Mouse (Mus musculus): ENCODE results near the gene Capn3.

Gene Capn3

DNA sequence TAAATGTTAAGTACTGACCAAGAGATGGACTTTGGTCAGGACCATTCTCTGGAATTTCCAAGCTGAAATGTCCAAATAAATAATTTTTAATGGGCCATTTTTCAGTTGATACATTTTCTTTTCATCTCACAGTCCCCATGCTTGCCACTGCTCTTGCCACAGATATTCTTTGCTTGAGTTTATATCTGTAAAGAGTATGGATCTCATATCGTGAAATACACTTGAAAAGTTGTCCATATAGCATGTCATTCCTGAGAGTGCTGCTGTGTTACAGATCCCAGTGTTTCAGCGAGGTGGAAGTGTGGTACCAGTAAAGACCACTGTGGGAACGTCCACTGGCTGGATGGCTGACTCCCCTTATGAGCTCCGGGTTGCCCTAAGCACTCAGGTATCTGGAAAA lies at the start of gene Capn3:
Gene Capn3, plus strand, starts transcription at position 301 of the 400 bp plus-strand sequence.
- in situ Hi-C loops (cut with MboI, MseI) = no loop called here

GRCm38 (mm10) chr2:120411096-120411628 lies 44.7 kb upstream of the Capn3 start:
- in situ Hi-C loops (cut with MboI, MseI) = no loop called here

- in situ Hi-C loops (cut with MboI, MseI) = no loop called here
These were observed 41.7 kb upstream of the Capn3 start for GRCm38 (mm10) chr2:120414113-120414512.

DNA sequence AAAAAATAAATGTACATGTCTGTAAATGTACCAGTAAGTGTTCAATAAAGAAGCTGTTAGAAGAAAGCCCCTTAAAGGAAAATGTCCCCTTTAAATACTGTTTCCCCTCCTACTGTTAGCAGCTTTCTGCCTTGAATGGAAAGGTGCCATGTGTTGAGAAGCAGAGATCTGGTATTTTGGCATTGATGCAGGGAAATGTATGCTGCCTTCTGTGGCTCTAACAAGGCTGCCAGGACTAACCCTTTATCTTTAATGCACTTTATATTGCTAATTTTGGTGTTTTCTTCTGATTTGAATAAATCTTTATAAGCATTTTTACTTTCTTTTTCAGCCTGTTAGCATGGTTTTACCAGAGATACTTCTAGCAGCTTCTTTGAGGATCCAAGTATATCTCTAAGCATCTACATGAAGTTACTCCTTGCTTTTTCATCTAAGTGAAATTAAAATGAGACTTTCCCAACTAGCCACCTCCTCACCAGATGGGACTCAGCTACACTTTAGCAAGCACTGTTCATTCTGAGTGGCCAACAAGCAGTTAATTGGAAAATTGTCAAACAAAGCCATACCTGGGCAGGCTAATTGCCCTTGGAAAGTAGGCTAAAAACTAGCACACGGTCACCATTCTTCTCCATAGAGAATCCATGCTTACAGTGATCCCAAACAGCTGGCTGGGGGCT lies 40.9 kb upstream of the Capn3 start:
- in situ Hi-C loops (cut with MboI, MseI) = no loop called here

GRCm38 (mm10) chr2:120424386-120424785 lies 31.4 kb upstream of the Capn3 start:
- in situ Hi-C loops (cut with MboI, MseI) = no loop called here

DNA sequence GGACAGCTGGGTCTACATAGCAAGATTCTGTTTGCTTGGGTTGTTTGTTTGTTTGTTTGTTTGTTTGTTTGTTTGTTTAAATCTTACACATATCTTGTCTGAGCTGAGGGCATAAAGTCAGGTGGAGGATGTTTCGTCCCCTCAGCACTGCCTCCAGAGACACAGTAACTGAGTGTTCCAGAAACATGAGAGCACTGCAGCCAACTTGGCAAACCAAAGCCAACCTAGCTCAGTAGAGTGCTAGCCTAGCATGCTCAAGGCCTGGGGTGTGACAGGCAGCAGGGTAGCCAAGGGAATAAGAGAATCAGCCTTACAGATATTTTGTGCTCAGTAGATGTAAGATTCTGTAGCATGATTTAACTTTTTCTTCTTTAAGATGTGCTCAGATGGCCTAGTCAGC lies 11.3 kb upstream of the Capn3 start:
- in situ Hi-C loops (cut with MboI, MseI) = loop anchor here (25.0 kb wide), 1 partner anchor 257 kb away; no protein-coding TSS in a partner anchor

DNA sequence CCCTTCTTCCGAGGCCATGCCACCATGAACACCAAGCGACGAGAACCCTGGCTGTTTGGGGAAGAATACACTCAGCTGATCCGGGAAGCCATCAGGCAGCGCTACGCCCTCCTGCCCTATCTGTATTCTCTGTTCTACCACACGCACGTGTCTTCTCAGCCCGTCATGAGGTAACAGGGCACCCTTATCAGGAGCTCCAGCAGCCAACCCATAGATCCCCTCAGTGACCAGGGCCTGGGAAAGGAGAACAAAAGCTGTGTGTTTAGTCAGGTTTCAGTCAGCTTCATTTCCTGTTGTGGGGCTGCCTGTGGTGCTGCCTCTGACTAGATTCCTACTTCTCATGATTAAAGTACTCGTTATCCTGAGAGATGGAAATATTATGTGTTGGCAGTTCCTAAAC lies 9.4 kb upstream of the Capn3 start:
- in situ Hi-C loops (cut with MboI, MseI) = loop anchor here (25.0 kb wide), 1 partner anchor 259 kb away; no protein-coding TSS in a partner anchor

- in situ Hi-C loops (cut with MboI, MseI) = loop anchor here (25.0 kb wide), 1 partner anchor 260 kb away; no protein-coding TSS in a partner anchor
These were observed 8.5 kb upstream of the Capn3 start for GRCm38 (mm10) chr2:120447306-120447705.

DNA sequence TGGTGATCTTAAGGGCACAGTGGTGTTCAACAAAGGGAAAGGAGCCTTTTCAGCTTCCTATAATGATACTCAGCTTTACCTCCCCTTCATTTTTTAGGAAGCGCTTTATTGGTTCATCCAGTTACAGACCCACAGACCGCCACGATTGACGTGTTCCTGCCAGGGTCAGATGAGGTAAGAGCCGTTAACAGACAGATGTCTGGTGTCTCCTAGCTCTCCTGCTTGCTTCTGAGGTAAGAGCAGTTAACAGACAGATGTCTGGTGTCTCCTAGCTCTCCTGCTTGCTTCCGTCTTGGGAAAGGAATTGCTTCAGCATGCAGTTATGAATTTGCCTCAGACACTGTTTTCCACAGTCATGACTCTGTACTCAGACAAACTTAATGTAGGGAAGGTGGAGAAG lies 5.1 kb upstream of the Capn3 start:
- in situ Hi-C loops (cut with MboI, MseI) = no loop called here

DNA sequence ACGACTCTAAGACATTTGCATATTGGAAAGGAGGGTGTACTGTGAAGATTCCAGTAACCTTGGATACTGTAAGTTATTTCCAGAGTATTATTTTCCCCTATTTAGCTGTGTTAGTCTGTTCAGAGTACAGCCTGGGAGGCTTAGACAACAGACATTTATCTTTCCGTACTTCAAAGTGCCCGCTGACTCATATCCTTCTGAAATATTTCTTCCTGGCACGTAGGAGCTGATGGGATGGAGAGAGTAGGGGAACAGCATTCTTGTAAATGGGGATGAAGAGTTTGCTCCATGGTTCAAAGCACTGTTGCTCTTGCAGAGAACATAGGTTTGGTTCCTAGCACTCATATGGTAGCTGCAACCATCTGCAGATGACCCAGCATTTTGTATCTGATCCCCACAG lies 3.2 kb upstream of the Capn3 start:
- in situ Hi-C loops (cut with MboI, MseI) = no loop called here

- in situ Hi-C loops (cut with MboI, MseI) = no loop called here
These were observed 832 bp upstream of the Capn3 start for GRCm38 (mm10) chr2:120454987-120455386.

DNA sequence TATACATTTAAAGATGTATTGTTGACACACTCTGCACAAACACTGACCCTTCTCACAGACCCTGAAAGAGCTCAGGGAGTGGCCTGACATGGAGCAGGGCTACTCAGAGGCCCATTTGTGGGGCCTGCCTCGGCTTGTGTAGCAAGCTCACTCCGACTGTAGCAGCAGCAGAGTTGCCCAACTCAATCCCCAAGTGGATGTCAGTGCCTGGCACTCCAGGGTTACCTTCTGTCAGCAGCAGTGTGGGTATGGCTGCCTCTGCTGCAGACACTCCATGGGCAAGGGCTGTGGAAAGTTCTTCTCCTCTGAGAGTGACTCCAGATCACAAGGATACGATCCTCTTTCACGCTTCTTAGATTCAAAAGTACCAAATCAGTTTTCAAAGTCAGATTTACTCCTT lies 4.4 kb downstream of the Capn3 start:
- in situ Hi-C loops (cut with MboI, MseI) = loop anchor here (10.0 kb wide), 1 partner anchor 475 kb away; no protein-coding TSS in a partner anchor

DNA sequence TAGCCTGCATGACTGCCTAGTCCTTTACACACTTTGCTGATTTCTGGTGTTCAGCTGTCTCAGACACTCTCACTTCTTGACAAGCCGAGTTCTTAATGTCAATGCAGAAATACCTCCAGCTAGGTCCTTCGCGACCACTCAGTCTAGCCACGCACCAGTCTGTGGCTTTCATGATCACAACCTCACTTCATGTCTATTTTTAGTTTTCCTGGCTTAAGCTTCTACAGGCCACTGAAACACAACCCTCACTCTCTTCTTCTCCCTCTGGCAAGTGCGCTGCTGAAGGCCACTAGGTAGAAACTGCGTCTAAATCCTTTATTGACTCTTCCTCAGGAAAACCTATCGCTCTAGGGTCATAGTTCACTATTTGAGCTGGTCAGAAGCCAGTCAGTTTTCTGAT lies 7.5 kb downstream of the Capn3 start:
- in situ Hi-C loops (cut with MboI, MseI) = loop anchor here (10.0 kb wide), 1 partner anchor 479 kb away; no protein-coding TSS in a partner anchor

GRCm38 (mm10) chr2:120464091-120464490 lies 8.3 kb downstream of the Capn3 start:
- in situ Hi-C loops (cut with MboI, MseI) = loop anchor here (10.0 kb wide), 1 partner anchor 479 kb away; no protein-coding TSS in a partner anchor

- in situ Hi-C loops (cut with MboI, MseI) = loop anchor here (10.0 kb wide), 1 partner anchor 480 kb away; no protein-coding TSS in a partner anchor
These were observed 9.0 kb downstream of the Capn3 start for GRCm38 (mm10) chr2:120464732-120465396.

- in situ Hi-C loops (cut with MboI, MseI) = loop anchor here (10.0 kb wide), 1 partner anchor 481 kb away; no protein-coding TSS in a partner anchor
These were observed 9.6 kb downstream of the Capn3 start for GRCm38 (mm10) chr2:120465397-120465785.

DNA sequence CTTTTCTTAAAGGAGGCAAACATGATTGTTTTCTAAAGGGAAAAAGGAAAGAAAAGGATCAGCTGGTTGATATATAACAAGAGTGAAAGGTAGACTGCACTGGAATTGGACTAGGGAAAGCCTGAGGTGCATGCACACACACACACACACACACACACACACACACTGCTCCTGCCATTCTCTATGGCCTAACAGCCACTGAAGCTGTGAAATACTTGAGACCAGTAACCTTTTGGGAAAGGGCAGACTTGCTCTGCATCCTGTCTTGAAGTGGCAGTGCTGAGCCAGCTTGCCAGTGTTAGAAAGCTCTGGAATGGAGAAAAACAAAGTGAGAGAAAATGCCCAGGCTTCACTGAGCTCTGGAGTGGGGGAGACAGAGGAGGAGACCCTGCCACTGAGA lies 12.2 kb downstream of the Capn3 start:
- in situ Hi-C loops (cut with MboI, MseI) = loop anchor here (10.0 kb wide), 1 partner anchor 483 kb away; no protein-coding TSS in a partner anchor

GRCm38 (mm10) chr2:120469220-120469619 lies 13.4 kb downstream of the Capn3 start:
- in situ Hi-C loops (cut with MboI, MseI) = loop anchor here (10.0 kb wide), 1 partner anchor 484 kb away; no protein-coding TSS in a partner anchor

- in situ Hi-C loops (cut with MboI, MseI) = loop anchor here (10.0 kb wide), 1 partner anchor 485 kb away; no protein-coding TSS in a partner anchor
These were observed 13.9 kb downstream of the Capn3 start for GRCm38 (mm10) chr2:120469715-120470114.

DNA sequence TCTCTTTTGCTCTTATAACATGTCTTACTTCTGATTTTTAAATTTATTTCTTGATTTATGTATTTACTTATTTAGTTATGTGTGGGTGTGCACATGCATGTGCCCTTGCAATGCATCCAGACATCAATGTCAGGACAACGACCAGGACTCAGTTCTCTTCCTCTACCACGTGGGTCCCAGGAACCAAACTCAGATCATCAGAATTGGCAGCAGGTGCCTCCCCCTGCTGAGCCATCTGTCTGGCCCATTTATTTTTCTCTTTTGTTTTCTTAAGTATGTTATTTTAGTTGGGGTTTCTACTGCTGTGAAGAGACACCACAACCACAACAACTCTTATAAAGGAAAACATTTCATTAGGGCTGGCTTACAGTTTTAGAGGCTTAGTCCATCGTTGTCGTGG lies 15.0 kb downstream of the Capn3 start:
- in situ Hi-C loops (cut with MboI, MseI) = no loop called here

GRCm38 (mm10) chr2:120476277-120477087 lies 20.7 kb downstream of the Capn3 start:
- in situ Hi-C loops (cut with MboI, MseI) = no loop called here
